Mouse (Mus musculus): Measurements from ENCODE around the gene Cyp17a1. TPM values are rescaled to one million over a fixed set of nuclear protein-coding genes. Genes with fewer than 3 reads are reported as not detected.

Gene Cyp17a1
- polyA plus RNA-seq, 1 experiment from 2014 or later: not detected

DNA sequence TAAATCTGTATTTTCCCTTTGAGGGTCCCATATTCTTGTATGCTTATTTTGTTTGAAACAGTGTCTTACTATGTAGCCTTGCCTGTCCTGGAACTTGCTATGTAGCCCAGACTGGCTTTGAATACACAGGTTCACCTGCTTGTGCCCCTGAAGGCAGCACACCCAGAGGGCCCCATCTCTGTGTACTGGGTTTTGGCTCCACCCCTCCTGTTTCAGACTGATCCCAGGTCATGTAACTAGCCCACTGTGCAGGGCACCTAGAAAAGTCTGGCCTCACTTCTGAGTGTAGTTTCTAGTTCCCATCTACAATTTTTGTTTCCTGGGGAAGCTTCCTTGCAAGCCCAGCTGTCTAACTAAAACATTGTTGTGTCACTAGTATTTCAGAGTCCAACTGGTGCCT, 33.9 kb downstream of the Cyp17a1 start:
- H3K4me1 ChIP-seq: peaks cover 28% of the 10 kb centered on the region
- H3K36me3 ChIP-seq: peaks cover 16% of the 10 kb centered on the region; the same call in 1 of the 2 replicates
- H3K9ac ChIP-seq (replicated peaks): no peak overlapping the region
- H3K4me3 ChIP-seq: no peak overlapping the region
- H3K27ac ChIP-seq (replicated peaks): no peak overlapping the region
- H3K9me3 ChIP-seq: no peaks in the 10 kb centered on the region
- no peak overlapping the region for H3K4me2 ChIP-seq (replicated peaks)
- no peak for ATAC-seq (ENCODE audit: low FRiP score, low read depth)
- no peaks in the 10 kb centered on the region for H3K27me3 ChIP-seq

DNA sequence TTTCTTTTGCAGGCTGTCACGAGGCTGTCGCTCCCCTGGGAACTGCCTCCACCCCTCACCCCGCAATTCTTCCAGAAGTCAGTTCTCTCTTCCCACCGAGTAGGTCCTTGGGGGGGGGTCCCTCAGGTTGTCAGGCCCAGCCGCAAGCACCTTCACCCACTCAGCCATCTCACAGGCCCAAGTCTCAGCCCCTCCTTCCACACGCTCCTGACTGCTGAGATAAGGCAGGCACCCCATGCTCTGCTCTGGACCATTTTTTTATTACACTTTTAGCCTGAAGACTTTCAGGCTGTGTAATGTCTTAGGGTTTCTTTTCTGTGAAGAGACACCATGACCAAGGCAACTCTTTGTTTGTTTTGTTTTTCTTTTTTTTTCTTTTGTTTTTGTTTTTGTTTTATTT, 35.4 kb downstream of the Cyp17a1 start:
- Histone ChIP-seq H3K27ac (replicated peaks) (no peak overlapping the region), H3K4me3 (no peak overlapping the region), H3K27me3 (no peaks in the 10 kb centered on the region), H3K4me1 (peaks cover 26% of the 10 kb centered on the region), H3K9ac (replicated peaks) (no peak overlapping the region), H3K9me3 (no peaks in the 10 kb centered on the region), H3K36me3 (peaks cover 16% of the 10 kb centered on the region; the same call in 1 of the 2 replicates), H3K4me2 (replicated peaks) (no peak overlapping the region)
- no peak for ATAC-seq (ENCODE audit: low FRiP score, low read depth)
- WGBS: 93% methylated on average over 6 of the region's 6 CpGs

DNA sequence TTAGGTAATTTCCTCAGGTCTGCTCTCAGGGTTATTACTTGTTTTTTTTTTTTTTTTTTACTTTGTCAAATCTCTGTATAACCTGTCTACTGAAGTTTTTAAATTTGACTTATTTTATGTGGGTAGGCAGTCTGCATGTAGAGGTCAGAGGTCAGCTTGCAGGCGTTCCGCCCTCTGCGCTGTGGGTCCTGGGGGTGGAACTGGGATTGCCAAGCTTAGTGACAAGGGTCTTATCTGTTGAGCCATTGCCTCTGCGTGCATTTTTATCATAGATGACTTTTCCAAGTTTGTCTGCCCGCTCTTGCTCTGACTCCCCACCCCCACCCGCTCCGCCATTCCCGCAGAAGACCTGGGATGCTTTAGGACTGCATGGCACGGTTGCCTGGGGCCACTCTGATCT, 37.2 kb downstream of the Cyp17a1 start:
- no peaks in the 10 kb centered on the region for H3K9me3 ChIP-seq
- no peaks in the 10 kb centered on the region for H3K27me3 ChIP-seq
- no peak overlapping the region for H3K9ac ChIP-seq (replicated peaks)
- WGBS: 65% methylated on average over 9 of the region's 9 CpGs
- H3K4me2 ChIP-seq (replicated peaks): no peak overlapping the region
- H3K36me3 ChIP-seq: peaks cover 15% of the 10 kb centered on the region; the same call in 1 of the 2 replicates
- no peak overlapping the region for H3K4me3 ChIP-seq
- ATAC-seq (ENCODE audit: low FRiP score, low read depth): no peak
- H3K27ac ChIP-seq (replicated peaks): no peak overlapping the region; the same call in 1 of the 2 replicates
- H3K4me1 ChIP-seq: peaks cover 8% of the 10 kb centered on the region; the same call in 1 of the 2 replicates

DNA sequence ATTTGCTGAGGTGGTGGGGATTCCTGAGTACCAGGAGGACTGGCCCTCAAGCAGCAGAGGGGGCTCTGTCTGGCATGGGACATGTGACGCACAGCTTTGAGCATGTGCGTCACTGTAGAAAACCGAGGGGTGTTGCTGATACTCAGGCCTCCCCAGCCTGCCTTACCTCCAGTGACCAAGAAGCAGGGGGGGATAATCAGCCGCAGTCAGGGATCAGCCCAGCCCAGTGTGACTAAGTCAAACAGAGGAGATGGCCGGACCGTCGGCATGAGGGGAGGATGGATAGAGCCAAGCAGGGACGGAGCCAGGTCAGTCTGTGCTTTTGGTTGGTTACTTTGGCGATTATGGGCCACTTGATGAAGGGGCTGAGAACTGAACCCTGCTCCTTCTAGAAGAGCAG, 41.3 kb downstream of the Cyp17a1 start:
- H3K4me2 ChIP-seq (replicated peaks): no peak overlapping the region
- no peak overlapping the region for H3K9ac ChIP-seq (replicated peaks)
- H3K36me3 ChIP-seq: no peaks in the 10 kb centered on the region
- no peaks in the 10 kb centered on the region for H3K9me3 ChIP-seq
- no peak overlapping the region for H3K27ac ChIP-seq (replicated peaks)
- no peak overlapping the region for H3K4me3 ChIP-seq
- H3K4me1 ChIP-seq: peaks cover 14% of the 10 kb centered on the region
- WGBS: 65% methylated on average over 9 of the region's 9 CpGs
- no peak for ATAC-seq (ENCODE audit: low FRiP score, low read depth)
- no peaks in the 10 kb centered on the region for H3K27me3 ChIP-seq

DNA sequence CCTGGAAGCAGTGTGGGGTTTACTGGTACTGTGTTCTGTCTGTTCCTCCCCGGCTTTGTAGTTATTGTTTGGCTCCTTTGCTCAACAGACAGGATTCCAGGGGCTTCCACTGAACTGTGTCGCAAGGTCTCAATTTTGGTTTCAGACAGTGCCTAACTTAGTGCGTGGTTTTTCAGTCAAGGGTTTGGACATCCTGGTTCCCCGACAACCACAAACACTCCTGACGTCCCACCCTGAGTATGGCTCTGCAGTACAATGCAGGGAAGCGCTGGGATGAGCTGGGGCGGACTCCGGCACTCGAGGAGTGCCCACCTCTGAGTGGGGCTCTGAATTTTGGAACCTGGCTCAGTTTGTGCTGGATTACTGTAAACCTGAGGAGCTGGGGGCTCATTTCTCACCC, 43.2 kb downstream of the Cyp17a1 start:
- no peak overlapping the region for H3K4me3 ChIP-seq
- H3K9ac ChIP-seq (replicated peaks): no peak overlapping the region
- H3K36me3 ChIP-seq: peaks cover 9% of the 10 kb centered on the region
- peaks cover 8% of the 10 kb centered on the region; the same call in 1 of the 2 replicates for H3K4me1 ChIP-seq
- no peak for ATAC-seq (ENCODE audit: low FRiP score, low read depth)
- no peaks in the 10 kb centered on the region for H3K27me3 ChIP-seq
- H3K27ac ChIP-seq (replicated peaks): no peak overlapping the region
- H3K4me2 ChIP-seq (replicated peaks): no peak overlapping the region
- H3K9me3 ChIP-seq: no peaks in the 10 kb centered on the region
- 74% methylated on average over 9 of the region's 9 CpGs for WGBS

DNA sequence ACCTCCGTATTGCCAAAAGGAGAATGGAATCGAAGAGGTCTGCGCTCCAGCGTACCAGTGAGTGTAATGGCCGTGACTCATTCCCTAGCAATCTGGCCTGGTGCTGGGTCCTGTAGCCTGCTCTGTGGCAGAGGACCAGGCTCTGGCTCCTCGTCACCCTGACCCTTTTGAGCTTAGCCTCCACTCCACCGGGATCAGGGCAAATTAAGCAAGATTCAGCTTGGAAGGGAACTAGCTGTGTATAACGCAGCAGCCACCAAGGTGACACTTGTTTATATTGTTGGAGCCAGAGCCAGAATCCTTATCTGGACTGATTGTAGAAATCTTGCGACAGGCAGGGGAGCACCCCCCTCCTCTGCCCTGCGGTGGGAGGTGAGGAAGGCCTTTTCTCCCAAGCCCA, 44.6 kb downstream of the Cyp17a1 start:
- no peak overlapping the region for H3K27ac ChIP-seq (replicated peaks)
- no peak overlapping the region for H3K4me2 ChIP-seq (replicated peaks)

DNA sequence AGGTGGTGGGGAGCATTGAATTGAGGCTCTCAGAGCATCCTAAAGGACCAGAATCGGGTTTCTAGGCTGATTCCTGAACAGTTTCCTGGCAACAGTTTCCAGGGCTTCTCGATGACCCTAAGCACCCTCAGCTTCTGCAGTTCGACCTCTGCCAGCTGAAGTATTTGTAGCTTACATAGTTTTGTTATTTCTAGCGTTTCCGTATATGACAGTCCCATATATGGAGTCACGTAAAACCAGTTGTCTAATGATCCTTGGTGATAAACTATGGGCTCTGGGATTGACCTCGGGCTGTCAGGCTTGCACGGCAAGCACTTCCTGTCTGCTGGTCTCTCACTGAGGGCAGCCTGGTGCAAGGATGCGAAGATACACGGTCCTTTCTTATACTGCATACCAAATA, 47.5 kb downstream of the Cyp17a1 start:
- H3K36me3 ChIP-seq: peaks cover 9% of the 10 kb centered on the region
- H3K4me2 ChIP-seq (replicated peaks): no peak overlapping the region
- no peak overlapping the region for H3K4me3 ChIP-seq

More for the DNA sequence above, 44.6 kb downstream of the Cyp17a1 start:
- peaks cover 20% of the 10 kb centered on the region for H3K4me1 ChIP-seq
- H3K9ac ChIP-seq (replicated peaks): no peak overlapping the region
- no peaks in the 10 kb centered on the region for H3K9me3 ChIP-seq
- no peak overlapping the region for H3K4me3 ChIP-seq
- no peak for ATAC-seq (ENCODE audit: low FRiP score, low read depth)
- WGBS: 85% methylated on average over 10 of the region's 10 CpGs
- peaks cover 9% of the 10 kb centered on the region for H3K36me3 ChIP-seq
- H3K27me3 ChIP-seq: no peaks in the 10 kb centered on the region

DNA sequence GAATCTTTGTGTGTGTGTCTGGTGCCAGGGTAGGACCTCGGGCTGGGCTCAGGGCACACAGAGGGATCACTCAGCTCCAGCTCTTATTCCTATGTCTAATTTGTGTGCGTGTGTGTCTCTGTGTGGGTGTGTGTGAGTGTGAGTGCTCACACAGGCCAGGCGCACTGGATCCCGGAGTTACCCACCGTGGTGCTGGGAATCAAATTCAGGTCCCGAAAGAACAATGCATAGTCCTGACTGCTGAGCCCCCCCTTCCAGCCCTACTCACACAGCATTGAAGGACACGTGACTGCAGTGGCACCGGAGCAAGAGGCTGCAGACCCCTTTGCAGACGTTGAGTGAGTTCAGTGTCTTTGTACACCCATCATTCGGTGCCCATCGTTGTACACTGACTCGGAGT, 48.0 kb downstream of the Cyp17a1 start:
- no peaks in the 10 kb centered on the region for H3K27me3 ChIP-seq
- peaks cover 53% of the 10 kb centered on the region for H3K4me1 ChIP-seq
- 93% methylated on average over 12 of the region's 12 CpGs for WGBS
- H3K4me3 ChIP-seq: no peak overlapping the region
- no peak overlapping the region for H3K9ac ChIP-seq (replicated peaks)
- no peak for ATAC-seq (ENCODE audit: low FRiP score, low read depth)
- H3K4me2 ChIP-seq (replicated peaks): no peak overlapping the region
- H3K9me3 ChIP-seq: no peaks in the 10 kb centered on the region
- peaks cover 9% of the 10 kb centered on the region for H3K36me3 ChIP-seq
- no peak overlapping the region for H3K27ac ChIP-seq (replicated peaks)

More for the DNA sequence above, 47.5 kb downstream of the Cyp17a1 start:
- peaks cover 49% of the 10 kb centered on the region for H3K4me1 ChIP-seq
- no peaks in the 10 kb centered on the region for H3K27me3 ChIP-seq
- H3K9ac ChIP-seq (replicated peaks): no peak overlapping the region
- WGBS: 69% methylated on average over 10 of the region's 10 CpGs
- H3K27ac ChIP-seq (replicated peaks): no peak overlapping the region
- no peaks in the 10 kb centered on the region for H3K9me3 ChIP-seq
- ATAC-seq (ENCODE audit: low FRiP score, low read depth): no peak

DNA sequence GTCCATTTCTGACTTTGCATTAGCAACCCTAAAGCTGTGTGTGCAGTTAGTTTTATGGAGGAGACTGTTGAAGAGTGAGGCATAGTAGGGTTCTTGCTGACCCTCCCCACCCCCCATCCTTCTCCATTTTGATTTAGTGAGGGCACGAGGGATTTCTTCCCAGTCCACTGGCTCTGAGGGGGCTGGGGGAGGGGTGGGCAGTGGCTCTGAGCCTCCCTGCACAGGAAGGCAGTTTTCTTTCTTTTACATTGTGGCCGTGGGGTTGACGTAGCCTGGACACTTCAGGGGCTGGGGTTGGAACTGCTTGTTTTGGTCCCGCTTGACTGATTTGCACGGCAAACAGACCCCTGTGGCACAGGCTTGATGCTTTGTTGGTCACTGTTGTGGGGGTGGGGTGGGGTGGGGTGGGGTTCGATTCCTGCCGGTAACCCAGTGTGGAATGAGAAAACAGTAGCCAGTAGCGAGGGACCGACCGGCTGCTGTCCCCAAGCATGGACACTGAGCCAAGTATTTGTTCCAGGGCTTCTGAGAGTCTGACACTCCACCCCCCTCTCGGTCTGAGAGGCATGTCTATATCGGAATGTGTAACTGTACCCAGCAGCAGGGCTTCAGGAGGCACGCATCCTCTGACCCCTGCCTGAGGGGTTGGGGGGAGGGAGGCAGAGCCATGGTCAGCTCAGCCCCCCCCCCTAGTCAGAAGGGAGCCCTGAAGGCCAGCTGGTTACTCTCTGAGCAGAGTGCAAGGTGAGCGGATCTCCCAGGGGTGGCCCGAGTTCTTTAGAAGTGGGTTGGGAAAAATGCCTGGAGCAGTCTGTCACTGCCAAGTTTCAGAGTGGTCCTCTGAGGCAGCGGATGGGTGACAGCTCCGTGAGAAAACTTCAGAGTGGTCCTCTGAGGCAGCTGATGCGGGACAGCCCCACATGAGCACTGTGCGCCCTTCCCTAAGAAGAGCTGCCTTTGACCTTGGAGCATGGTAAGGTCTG, 48.9 kb downstream of the Cyp17a1 start:
- Histone ChIP-seq H3K27me3 (no peaks in the 10 kb centered on the region), H3K4me1 (peaks cover 56% of the 10 kb centered on the region), H3K27ac (replicated peaks) (peak overlapping the region; percentile 60), H3K9ac (replicated peaks) (peak overlapping the region; percentile 44), H3K4me2 (replicated peaks) (peak overlapping the region; percentile 44), H3K4me3 (peak overlapping the region; percentile 17), H3K36me3 (peaks cover 9% of the 10 kb centered on the region), H3K9me3 (no peaks in the 10 kb centered on the region)
- peak; percentile 42 for ATAC-seq (ENCODE audit: low FRiP score, low read depth)
- WGBS: 24% methylated on average over 19 of the region's 19 CpGs

DNA sequence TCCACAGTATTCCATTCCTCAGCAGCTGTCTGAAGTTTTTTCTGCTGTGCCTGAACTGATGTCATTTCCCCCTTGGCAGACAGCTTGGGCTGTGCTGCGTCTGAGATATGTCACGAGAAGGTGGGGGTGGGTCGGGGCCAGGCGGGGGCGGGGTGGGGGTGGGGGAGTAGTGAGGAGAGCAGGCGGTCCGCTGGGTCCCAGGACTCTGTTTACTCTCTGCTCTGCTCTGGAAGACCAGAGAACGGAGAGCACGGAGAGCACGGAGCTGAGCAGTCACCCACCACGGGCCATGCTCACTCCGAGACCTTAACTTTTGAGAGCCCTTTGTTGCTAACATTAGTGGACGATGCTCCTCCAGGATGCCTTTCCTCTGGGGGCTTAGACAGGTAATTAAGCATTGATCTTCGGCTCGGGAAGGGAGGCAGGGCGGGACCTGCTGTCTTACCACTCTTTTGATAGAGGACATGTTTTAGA, 49.7 kb downstream of the Cyp17a1 start:
- Histone ChIP-seq H3K27me3 (no peaks in the 10 kb centered on the region), H3K36me3 (peaks cover 15% of the 10 kb centered on the region), H3K4me1 (peaks cover 61% of the 10 kb centered on the region), H3K9me3 (no peaks in the 10 kb centered on the region), H3K9ac (replicated peaks) (peak overlapping the region; percentile 44), H3K4me3 (peak overlapping the region; percentile 17), H3K4me2 (replicated peaks) (peak overlapping the region; percentile 44), H3K27ac (replicated peaks) (peak overlapping the region; percentile 60)
- ATAC-seq (ENCODE audit: low FRiP score, low read depth): peak; percentile 53; the same call in 1 of the 2 replicates
- 3% methylated on average over 16 of the region's 16 CpGs for WGBS

DNA sequence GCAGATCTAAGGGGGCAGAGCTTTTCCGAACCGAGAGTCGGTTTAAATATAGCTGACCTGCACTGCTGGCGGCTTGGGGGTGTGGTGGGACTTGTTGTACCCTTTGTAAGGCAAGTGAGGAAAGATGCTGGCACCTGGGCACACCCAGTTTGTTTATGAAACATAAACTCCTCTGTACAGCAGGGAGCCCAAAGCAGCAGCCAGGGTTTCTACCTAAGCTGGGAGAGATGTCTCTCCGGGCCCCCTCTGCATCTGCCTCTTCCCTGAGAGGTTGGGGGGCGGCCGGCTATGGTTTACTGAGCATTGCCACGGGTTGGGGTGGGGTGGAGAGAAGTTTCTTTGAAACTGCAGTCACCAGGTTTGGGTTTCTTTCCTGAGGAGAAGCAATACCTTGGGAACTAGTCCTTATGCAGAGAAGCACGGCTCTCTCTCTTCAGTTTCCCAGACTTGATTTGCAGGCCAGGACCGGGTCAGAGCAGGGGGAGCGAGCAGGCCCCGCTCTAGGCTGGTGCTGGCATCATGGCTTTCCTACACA, 50.2 kb downstream of the Cyp17a1 start:
- H3K36me3 ChIP-seq: peaks cover 15% of the 10 kb centered on the region
- H3K4me3 ChIP-seq: no peak overlapping the region
- WGBS: 31% methylated on average over 12 of the region's 12 CpGs
- ATAC-seq (ENCODE audit: low FRiP score, low read depth): no peak
- H3K9me3 ChIP-seq: no peaks in the 10 kb centered on the region
- peak overlapping the region; percentile 60 for H3K27ac ChIP-seq (replicated peaks)
- H3K4me1 ChIP-seq: peaks cover 59% of the 10 kb centered on the region
- H3K27me3 ChIP-seq: no peaks in the 10 kb centered on the region
- peak overlapping the region; percentile 44 for H3K9ac ChIP-seq (replicated peaks)
- peak overlapping the region; percentile 44 for H3K4me2 ChIP-seq (replicated peaks)
